Mouse (Mus musculus) limb, embryonic 13.5 days (tissue): ENCODE results near the gene Fbxl8. TPM values are rescaled to one million over a fixed set of nuclear protein-coding genes. Genes with fewer than 3 reads are reported as not detected.
"Not testable (repeated sequence)": the region's sequence is repeated elsewhere in the genome, so short reads cannot be mapped to it uniquely, and the experiment has no call there.

Source experiments
- ATAC-seq: fragments of 200-750 bp; cut with Nextera tagmentation; 2 replicates; pipeline ENCODE4 v1.8.0; 2017; ENCODE audit warnings: low read depth, moderate number of reproducible peaks, moderate TSS enrichment; ENCODE audit not compliant: low FRiP score
- H3K27ac ChIP-seq: fragments of 300-500 bp; sonication (generic); 2 replicates; pipeline ENCODE4 v1.5.1; 2015; ENCODE audit warnings: inconsistent platforms, mild to moderate bottlenecking, moderate library complexity
- H3K27me3 ChIP-seq: fragments of 300-500 bp; sonication (generic); 2 replicates; pipeline ENCODE4 v1.6.1; 2015; ENCODE audit warnings: mild to moderate bottlenecking, inconsistent platforms
- H3K36me3 ChIP-seq: fragments of 300-500 bp; sonication (generic); 2 replicates; pipeline ENCODE4 v1.6.1; 2015; ENCODE audit warnings: inconsistent platforms, mild to moderate bottlenecking, moderate library complexity
- H3K4me1 ChIP-seq: fragments of 300-500 bp; sonication (generic); 2 replicates; pipeline ENCODE4 v1.6.1; 2015; ENCODE audit warnings: inconsistent platforms
- H3K4me2 ChIP-seq: fragments of 300-500 bp; sonication (generic); replicated peaks from 2 replicates; pipeline ENCODE4 v1.6.1; 2015; ENCODE audit warnings: inconsistent platforms, mild to moderate bottlenecking, moderate library complexity
- H3K4me3 ChIP-seq: fragments of 300-500 bp; sonication (generic); 2 replicates; pipeline ENCODE4 v1.5.1; 2015; ENCODE audit warnings: moderate library complexity, mild to moderate bottlenecking, inconsistent platforms
- H3K9ac ChIP-seq: fragments of 300-500 bp; sonication (generic); 2 replicates; pipeline ENCODE4 v1.6.1; 2015; ENCODE audit warnings: mild to moderate bottlenecking, inconsistent platforms
- H3K9me3 ChIP-seq: fragments of 300-500 bp; sonication (generic); 2 replicates; pipeline ENCODE4 v1.6.1; 2016; ENCODE audit warnings: inconsistent platforms
- WGBS: fragments of 180-500 bp; shearing (Covaris S2); methylation state at CpG from one replicate; pipeline ENCODE4 v1.1.7; 2015; 5-methylcytosine and 5-hydroxymethylcytosine counted together
- polyA plus RNA-seq: library from polyadenylated mRNA; unstranded; fragments of >200 nt; fragmentation: Nextera tagmentation; extraction: Ambion mirVana; gene quantifications from 2 replicates; pipeline ENCODE4 v1.2.1, GENCODE M21; 2015

Gene Fbxl8
- polyA plus RNA-seq, 1 experiment from 2014 or later = 2.8 TPM

DNA sequence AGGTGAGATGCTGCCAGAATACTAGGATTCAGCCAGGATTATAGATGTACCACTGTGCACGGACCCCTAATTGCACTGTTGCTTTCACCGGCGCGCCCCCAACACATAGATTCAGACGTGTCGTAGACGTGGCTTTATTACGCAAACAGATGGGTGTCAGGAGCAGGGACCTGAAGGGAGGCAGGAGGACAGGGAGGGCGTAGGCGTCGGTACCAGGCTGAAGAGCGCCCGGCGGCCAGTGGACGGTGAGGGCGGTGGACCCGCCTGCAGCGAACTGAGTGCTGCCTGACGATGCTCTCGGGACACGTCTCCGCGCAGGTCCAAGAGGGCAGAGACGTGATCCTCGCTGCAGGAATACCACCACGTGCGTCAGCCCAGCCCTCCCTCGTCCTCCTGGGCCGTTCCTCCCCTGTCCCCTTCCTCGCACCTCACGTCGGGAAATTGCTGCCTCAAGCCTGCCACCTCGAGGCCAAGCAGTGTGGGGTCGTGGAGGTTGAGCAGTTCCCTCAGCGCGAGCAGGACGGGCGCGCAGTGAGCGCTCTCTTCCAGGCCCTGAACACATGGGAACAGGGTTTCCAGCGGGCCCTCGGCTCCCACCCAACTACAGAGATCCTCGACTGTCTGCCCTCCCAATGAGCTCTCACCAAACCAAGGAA, 25.5 kb downstream of the Fbxl8 start, which contains the start of gene 4931428F04Rik:
TSS of gene 4931428F04Rik (minus strand) at position 60 of the 656 bp plus-strand sequence.
- peaks cover 30% of the 10 kb centered on the region for H3K4me1 ChIP-seq
- ATAC-seq = no peak; the same call in none of the 2 replicates
- H3K4me2 ChIP-seq = peak within 1 kb of the TSS; percentile 93
- peak within 1 kb of the TSS; percentile 61; the same call in 1 of the 2 replicates for H3K27ac ChIP-seq
- peaks cover 8% of the 10 kb centered on the region for H3K36me3 ChIP-seq
- peak within 1 kb of the TSS; percentile 54 for H3K4me3 ChIP-seq
- WGBS = 1% methylated on average over 43 of the region's 43 CpGs
- peaks cover 28% of the 10 kb centered on the region for H3K27me3 ChIP-seq
- peak within 1 kb of the TSS; percentile 73 for H3K9ac ChIP-seq
- no peaks in the 10 kb centered on the region for H3K9me3 ChIP-seq

DNA sequence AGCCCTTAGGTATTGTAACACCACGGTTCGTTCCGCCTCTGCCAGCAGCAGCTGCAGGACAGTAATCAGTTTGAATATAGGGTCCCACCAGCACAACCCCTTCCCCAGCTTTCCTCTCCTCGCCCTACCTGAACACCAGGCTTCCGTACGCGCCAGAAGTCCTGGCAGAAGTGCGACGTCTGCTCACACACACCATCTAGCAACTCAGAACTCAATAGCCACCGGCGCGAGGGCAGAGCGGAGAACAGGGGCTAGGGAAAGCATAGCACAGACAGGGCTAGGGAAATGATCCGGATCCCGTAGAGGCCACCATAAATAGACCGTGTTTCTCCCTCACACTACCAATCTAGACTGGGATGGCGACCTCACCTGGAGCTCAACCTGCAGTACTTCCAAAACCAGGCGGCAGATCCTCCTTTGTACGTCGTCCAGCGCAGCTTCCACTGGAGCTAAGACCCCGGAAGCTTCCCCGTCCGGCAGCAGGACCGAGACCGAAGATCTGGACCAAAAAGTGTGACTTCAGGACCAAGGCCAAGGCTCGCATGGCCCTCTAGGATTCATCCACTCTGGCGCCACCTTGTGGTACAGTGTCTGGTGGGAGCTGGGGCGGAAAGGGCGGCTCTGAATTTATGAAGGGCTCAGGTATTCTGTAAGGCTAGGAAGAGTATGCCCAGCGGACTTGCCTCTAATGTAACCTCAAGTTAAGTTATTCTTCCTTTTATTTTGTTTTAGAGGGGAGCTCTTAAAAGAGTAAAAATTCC, 26.3 kb downstream of the Fbxl8 start:
- H3K27me3 ChIP-seq = peaks cover 28% of the 10 kb centered on the region
- no peaks in the 10 kb centered on the region for H3K9me3 ChIP-seq
- WGBS = 5% methylated on average over 31 of the region's 31 CpGs
- H3K9ac ChIP-seq = no peak overlapping the region
- peaks cover 30% of the 10 kb centered on the region for H3K4me1 ChIP-seq
- no peaks in the 10 kb centered on the region; the same call in 1 of the 2 replicates for H3K36me3 ChIP-seq
- H3K4me3 ChIP-seq = peak overlapping the region; percentile 54
- no peak overlapping the region for H3K27ac ChIP-seq
- ATAC-seq = no peak
- peak overlapping the region; percentile 93 for H3K4me2 ChIP-seq

DNA sequence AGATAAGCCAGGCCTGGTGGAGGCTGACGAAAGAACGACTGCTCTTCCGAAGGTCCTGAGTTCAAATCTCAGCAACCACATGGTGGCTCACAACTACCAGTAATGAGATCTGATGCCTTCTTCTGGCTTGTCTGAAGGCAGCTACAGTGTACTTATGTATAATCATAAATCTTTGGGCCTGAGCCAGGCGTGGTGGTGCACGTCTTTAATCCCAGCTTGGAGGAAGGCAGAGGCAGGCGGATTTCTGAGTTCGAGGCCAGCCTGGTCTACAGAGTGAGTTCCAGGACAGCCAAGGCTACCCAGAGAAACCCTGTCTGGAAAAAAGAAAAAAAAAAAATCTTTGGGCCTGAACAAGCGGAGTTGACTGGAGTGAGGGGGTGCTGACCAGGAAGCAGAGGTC, 26.9 kb downstream of the Fbxl8 start:
- H3K36me3 ChIP-seq, H3K9me3 ChIP-seq, ATAC-seq, H3K4me2 ChIP-seq, H3K4me3 ChIP-seq, H3K9ac ChIP-seq, H3K27ac ChIP-seq: not testable (repeated sequence)
- H3K27me3 ChIP-seq = peaks cover 28% of the 10 kb centered on the region
- H3K4me1 ChIP-seq = peaks cover 30% of the 10 kb centered on the region
- WGBS = 85% methylated on average over 8 of the region's 8 CpGs

DNA sequence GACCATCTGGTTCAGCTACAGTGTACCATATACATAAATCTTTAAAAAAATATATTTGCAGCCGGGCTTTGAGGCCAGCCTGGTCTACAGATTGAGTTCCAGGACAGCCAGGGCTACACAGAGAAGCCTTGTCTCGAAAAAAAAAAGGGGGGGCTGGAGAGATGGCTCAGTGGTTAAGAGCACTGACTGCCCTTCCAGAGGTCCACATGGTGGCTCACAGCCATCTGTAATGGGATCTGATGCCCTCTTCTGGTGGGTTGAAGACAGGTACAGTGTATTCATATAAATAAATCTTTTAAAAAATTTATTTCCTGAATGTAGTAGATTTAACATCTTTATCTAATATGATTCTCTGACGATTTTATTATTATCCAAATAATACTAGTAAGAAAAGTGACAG, 27.4 kb downstream of the Fbxl8 start:
- not testable (repeated sequence) for H3K27ac ChIP-seq, H3K9me3 ChIP-seq, H3K4me3 ChIP-seq, H3K4me2 ChIP-seq, H3K36me3 ChIP-seq, ATAC-seq, H3K9ac ChIP-seq
- peaks cover 28% of the 10 kb centered on the region for H3K27me3 ChIP-seq
- peaks cover 32% of the 10 kb centered on the region for H3K4me1 ChIP-seq
- WGBS = 62% methylated on average over 3 of the region's 3 CpGs

DNA sequence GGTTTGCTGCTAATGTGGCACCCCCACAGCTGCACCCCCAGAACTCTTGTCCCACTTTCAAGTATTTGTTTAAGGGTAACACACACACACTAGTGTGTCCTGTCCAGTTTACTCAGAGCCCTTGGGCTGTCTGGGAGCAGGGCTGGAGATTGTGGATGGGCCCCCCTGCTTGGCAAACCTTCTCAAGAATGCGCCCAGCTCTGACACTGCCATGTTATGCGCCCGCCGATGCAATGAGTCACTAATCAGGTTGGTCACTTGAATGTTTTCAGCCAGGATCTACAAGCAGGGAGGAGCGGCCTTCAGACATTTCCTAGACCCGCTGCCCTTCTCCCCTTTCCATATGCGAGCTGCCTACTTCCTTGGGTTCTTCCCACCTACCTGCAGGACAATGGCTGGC, 28.0 kb downstream of the Fbxl8 start:
- peaks cover 33% of the 10 kb centered on the region for H3K4me1 ChIP-seq
- WGBS = 80% methylated on average over 7 of the region's 7 CpGs
- H3K9me3 ChIP-seq = no peaks in the 10 kb centered on the region
- H3K27ac ChIP-seq = no peak overlapping the region
- H3K4me3 ChIP-seq = no peak overlapping the region
- no peak for ATAC-seq
- H3K36me3 ChIP-seq = no peaks in the 10 kb centered on the region
- H3K4me2 ChIP-seq = no peak overlapping the region
- peaks cover 28% of the 10 kb centered on the region for H3K27me3 ChIP-seq
- H3K9ac ChIP-seq = no peak overlapping the region

DNA sequence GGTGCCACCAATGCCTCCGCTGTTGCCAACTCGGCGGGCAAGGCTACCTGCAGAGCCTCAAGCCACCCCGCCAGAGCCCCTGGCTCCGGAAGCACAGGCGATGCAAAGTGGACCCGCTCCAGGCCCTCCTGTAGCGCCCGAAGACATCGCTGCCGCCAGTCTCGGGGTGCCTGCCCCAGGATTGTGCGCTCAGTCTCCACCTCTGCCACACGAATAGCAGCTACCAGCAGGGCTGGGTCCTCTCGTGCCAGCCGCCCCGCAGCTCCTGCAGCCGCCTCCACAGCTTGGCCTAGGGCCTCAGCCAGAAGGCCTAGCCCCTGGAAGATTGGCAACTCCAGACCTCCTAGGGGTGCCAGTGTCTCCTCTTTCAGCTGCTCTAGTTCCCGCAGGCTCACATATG, 29.0 kb downstream of the Fbxl8 start:
- Histone ChIP-seq H3K4me1 (peaks cover 31% of the 10 kb centered on the region), H3K9ac (no peak overlapping the region), H3K27ac (no peak overlapping the region), H3K4me2 (no peak overlapping the region), H3K36me3 (no peaks in the 10 kb centered on the region), H3K4me3 (no peak overlapping the region), H3K9me3 (no peaks in the 10 kb centered on the region), H3K27me3 (peaks cover 28% of the 10 kb centered on the region)
- ATAC-seq = no peak
- WGBS = 62% methylated on average over 19 of the region's 19 CpGs

DNA sequence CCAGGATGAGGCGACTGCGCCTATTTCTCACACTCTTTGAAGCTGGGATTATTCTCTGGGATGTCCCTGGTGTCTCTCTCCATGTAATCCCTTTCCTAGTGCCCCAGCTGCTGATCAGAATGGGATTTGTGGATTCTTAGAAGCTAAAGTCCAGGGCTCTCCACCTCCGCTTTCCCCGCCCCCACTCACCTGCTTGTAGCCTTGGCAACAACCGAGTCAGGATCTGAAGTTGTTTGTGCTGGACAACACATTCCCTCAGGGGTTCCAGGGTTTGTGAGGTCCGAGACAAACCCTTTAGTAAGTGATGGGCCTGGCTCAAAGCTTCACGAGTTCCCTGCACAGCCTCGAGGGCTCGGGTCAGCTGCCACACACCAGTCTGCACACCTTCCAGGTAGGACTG, 30.3 kb downstream of the Fbxl8 start:
- Histone ChIP-seq H3K27ac (no peak overlapping the region), H3K27me3 (peaks cover 26% of the 10 kb centered on the region), H3K36me3 (peaks cover 10% of the 10 kb centered on the region), H3K4me3 (0 out of 2 replicates have a peak overlapping the region, but pooled peaks have one; percentile 11), H3K4me1 (peaks cover 29% of the 10 kb centered on the region), H3K9me3 (no peaks in the 10 kb centered on the region), H3K4me2 (peak overlapping the region; percentile 31; the same call in 1 of the 2 replicates), H3K9ac (peak overlapping the region; percentile 15; the same call in 1 of the 2 replicates)
- no peak for ATAC-seq
- WGBS = 72% methylated on average over 9 of the region's 9 CpGs

DNA sequence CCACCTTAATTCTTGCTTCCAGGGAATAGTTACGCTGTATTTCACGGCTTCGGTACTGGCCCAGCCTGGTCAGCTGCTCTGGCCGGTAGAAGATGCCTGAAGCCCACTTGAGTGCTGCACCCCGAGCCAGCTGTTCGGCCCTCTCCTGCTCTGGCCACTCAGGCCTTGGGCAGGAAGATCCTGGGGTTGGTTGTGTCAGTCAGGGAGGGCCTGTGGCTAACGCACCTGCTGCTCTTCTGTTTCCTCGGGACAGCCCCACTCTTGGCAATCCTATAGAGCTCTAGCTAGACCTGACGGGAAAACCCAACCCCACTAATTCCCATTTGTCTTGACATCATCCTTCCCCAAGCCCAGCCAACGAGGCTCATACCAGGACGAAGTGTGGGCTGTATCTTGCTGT, 30.8 kb downstream of the Fbxl8 start:
- peak overlapping the region; percentile 31 for H3K4me2 ChIP-seq
- no peaks in the 10 kb centered on the region for H3K9me3 ChIP-seq
- ATAC-seq = no peak
- peak overlapping the region; percentile 15; the same call in 1 of the 2 replicates for H3K9ac ChIP-seq
- H3K27me3 ChIP-seq = peaks cover 21% of the 10 kb centered on the region
- peaks cover 24% of the 10 kb centered on the region for H3K4me1 ChIP-seq
- 65% methylated on average over 11 of the region's 11 CpGs for WGBS
- no peak overlapping the region for H3K27ac ChIP-seq
- 0 out of 2 replicates have a peak overlapping the region, but pooled peaks have one; percentile 11 for H3K4me3 ChIP-seq
- peaks cover 15% of the 10 kb centered on the region for H3K36me3 ChIP-seq

DNA sequence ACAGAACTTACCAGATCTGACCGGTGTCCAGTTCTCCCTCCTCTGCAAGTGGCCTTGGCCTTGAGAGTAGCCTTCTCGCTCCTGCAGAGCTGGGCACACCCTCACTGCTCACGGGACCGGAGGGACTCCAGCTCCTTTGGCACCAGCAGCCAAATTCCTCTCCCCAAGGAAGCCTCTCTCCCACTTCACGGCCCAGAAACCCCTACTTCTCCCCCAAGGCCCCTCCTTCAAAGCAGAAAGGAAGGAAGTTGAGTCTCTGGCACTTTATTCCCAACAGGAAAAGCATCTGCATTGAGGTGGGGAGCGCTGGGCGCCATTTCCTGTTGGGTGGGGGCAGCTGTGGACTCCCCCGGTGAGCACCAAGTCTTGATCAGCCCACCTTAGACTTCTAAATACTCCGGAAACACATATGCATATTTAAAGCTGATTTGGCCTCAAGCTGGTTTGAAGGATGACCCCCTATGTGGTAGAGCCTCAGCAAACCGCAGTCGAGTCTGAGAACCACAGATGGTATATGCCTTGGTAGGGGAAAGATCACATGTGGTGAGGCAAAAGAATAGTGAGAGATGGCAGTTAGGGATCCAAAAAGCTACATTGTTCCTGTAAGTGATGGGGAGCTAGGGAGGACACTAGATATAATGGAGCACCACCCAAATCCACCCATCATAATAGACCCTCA, 31.6 kb downstream of the Fbxl8 start, which contains the start of gene Exoc3l:
TSS of gene Exoc3l (minus strand) at position 207 of the 679 bp plus-strand sequence.
- Histone ChIP-seq H3K9me3 (no peaks in the 10 kb centered on the region), H3K36me3 (peaks cover 22% of the 10 kb centered on the region), H3K4me3 (peak within 1 kb of the TSS; percentile 98), H3K4me2 (peak within 1 kb of the TSS; percentile 97), H3K4me1 (peaks cover 18% of the 10 kb centered on the region), H3K27me3 (peaks cover 15% of the 10 kb centered on the region), H3K27ac (peak within 1 kb of the TSS; percentile 48; the same call in 1 of the 2 replicates), H3K9ac (peak within 1 kb of the TSS; percentile 15; the same call in 1 of the 2 replicates)
- ATAC-seq = no peak
- WGBS = 62% methylated on average over 11 of the region's 11 CpGs

DNA sequence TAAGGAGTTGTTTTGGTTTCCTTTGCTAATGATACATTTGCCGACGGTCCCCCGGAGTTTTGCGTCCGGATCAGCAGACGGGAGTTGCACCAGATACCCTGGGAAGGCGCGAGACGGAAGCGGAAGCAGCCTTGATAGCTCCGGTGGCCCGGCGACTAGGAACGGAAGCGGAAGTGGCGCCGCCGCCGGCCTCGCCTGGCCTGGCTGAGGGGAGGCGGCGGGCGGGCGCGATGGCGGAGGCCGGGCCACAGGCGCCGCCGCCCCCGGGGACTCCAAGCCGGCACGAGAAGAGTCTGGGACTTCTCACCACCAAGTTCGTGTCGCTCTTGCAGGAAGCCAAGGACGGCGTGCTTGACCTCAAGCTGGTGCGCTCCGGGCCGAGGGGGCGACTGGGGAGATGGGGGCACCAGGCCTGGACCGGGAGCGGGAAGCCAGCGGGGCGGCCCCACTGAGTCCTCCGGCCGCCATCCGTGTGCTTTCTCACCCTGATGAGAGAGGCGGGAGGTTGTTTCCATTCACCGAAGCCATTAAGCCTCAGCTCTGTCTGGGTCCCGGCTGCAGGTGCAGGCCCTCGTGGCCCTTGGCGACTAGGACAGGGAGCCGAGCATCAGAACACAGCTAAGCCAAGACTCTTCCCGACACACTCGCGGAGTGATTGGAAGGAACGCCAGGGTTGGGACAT, 33.2 kb downstream of the Fbxl8 start, which contains the start of gene E2f4:
TSS of gene E2f4 (plus strand) at position 153 of the 682 bp plus-strand sequence.
- under 1% methylated on average over 58 of the region's 58 CpGs for WGBS
- H3K9ac ChIP-seq = peak within 1 kb of the TSS; percentile 94
- ATAC-seq = peak; percentile 90
- peak within 1 kb of the TSS; percentile 58 for H3K27ac ChIP-seq
- peaks cover 18% of the 10 kb centered on the region for H3K4me1 ChIP-seq
- peaks cover 15% of the 10 kb centered on the region for H3K27me3 ChIP-seq
- peaks cover 39% of the 10 kb centered on the region for H3K36me3 ChIP-seq
- peak within 1 kb of the TSS; percentile 98 for H3K4me3 ChIP-seq
- no peaks in the 10 kb centered on the region for H3K9me3 ChIP-seq
- H3K4me2 ChIP-seq = peak within 1 kb of the TSS; percentile 97
